Mouse (Mus musculus) skeletal muscle tissue, postnatal 0 days (tissue): ENCODE data around the gene Pde4dip. TPM values are rescaled to one million over a fixed set of nuclear protein-coding genes. Genes with fewer than 3 reads are reported as not detected.

Experiments used
- microRNA-seq, 2 experiments: library from miRNA; unstranded; fragments of <30 nt; microRNA quantifications; one replicate each; pipeline ENCODE4; 2016
- polyA plus RNA-seq: library from polyadenylated mRNA; unstranded; fragments of >200 nt; fragmentation: Nextera tagmentation; extraction: Ambion mirVana; gene quantifications from 2 replicates; pipeline ENCODE4 v1.2.1, GENCODE M21; 2015

The Pde4dip gene
- polyA plus RNA-seq: 235 and 350 TPM in 2 replicates

DNA sequence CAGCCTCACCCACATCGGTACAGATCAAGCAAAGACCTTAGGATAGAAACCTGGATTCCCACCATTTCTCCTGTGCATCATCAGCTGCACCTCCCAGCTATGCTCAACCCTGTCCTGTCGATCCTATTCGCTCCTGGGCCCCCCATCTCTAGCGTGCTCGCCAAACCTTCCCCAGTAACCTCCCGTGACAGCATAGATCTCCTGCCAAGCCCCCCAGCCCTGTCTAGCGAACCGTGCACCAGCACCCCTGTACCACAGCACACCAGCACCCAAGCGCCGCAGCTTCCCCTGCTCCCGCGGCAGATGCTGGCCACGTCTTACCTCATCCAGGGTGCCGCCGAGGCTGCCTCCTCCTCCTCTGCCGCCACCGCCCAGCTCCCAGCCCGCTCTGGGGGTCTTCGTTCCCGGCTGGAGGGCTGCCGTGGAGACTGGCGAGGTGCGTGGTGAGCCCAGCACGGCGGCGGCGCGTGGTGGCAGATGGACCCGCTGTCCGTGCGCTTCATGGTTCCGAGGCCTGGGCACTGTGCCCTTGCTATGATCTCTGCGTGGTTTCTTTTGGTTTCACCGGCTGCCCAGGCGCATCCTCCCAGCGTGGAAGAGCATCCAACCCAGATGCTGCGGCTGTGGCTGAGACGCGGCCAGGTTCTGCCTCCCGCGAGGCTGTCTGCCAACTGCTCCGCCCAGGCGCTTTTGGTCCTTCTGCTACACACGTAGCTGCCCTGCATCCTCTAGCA lies at the start of gene Pde4dip:
Gene Pde4dip, minus strand, starts transcription at position 540 of the 734 bp plus-strand sequence.

DNA sequence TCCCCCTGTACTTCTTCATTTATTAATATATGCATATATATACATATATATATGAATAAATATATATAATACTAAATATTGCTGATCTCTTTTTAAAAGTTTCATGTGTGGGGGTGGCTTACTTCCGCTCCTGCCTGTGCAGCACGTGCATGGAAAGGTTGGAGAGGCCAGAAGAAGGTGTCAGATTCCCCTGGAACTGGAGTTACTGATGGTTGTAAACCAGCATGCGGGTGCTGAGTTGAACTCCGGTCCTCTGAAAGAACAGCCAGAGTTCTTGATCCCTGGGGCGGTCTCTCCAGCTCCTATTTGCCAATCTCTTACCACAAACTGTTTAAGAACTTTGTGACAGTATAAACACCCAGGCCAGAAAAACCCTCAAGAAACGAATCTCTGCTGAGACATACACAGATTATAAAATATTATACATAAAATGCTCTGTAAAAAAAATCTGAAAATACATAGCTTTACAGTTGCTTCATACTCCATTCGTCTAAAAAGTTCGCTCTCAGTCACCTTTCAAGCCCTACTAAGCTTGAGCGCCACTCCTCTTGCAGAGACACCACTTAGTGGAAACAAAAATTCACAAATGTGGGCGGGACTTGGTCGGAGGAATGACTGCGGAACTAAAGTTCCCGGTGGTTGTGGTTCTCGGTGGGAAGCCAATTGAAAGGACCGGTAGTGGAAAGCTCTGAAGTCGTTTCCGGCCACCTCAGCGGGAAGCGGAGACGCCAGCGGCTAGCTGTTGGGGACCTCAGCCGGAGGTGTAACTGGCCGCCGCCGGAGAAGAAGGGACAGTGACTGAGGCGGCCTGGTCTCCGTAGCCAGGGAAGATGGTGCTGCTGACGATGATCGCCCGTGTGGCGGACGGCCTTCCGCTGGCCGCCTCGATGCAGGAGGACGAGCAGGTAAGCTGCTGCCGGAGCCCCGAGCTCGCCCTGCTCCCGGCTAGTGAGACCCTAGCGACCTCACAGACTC lies 12.3 kb upstream of the Pde4dip start, which contains the start of gene Sec22b:
Gene Sec22b, plus strand, starts transcription at position 675 of the 975 bp plus-strand sequence.

DNA sequence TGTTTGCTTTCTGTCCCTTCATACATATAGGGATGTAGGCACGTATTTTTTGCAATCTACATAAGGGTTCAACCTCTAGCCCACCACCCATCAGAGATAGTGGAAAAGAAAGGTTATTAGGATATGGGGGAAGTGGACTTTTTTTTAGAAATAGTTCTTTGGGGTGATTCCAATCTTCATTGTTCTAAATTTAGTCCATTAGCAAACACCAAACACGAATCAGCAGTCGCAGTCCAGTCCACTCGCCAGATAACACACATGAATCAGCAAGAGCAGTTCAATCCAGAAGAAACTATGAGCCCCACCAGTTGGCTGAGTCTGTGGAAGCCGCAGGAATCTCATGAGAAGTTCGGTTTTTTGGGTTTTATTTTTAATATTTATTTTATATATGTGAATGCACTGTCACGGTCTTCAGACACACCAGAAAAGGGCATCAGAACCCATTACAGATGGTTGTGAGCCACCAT lies 213.8 kb downstream of the Pde4dip start, which contains the start of gene Gm17651:
Gene Gm17651, minus strand, starts transcription at position 51 of the 467 bp plus-strand sequence.

DNA sequence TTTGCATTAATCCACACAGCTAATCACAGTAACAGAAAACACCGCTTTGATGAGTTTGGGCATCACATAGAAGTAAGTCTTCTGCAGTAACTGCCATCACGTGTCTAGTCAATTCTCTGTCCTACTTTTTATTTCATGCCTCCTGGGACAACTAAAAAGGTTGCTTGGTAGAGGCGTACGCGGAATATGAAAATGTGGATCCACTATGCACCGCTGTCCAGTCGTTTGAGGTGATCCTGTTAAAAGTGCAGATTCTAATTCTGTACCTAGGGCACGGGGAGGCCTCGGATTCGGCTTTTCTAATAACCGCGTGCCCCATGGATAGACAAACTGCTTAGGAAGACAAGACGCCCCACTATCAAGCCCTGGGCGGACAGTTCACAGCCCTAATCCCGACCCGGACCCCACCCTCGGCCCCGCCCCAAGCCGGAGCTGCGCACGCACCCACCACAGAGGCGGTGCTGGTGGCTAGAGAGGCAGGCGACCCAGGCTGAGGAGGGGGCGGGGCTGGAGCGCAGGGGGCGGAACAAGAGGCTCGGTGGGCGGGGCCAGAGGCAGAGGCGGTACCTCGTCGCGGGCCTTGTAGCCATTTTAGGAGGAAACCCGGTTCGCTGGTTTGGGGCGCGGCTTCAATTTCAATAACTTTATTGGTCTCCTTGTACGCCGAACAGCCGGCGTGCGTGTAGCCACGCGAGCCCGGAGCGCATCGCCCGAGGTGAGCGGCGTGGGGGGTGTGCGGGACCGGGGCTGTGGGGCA lies 230.7 kb downstream of the Pde4dip start, which contains the start of gene Prkab2:
Gene Prkab2, plus strand, starts transcription at position 539 of the 757 bp plus-strand sequence.

Small RNAs within 50 kb of the gene (microRNA-seq; reads per million reads assigned to microRNA genes)
- 0 reads per million in 2 experiments for gene Mir7225

Other genes with a start within 250 kb of the Pde4dip start
- 21.4 and 25.7 TPM in 2 replicates for gene Prkab2, start 230.5 kb downstream of the Pde4dip start, polyA plus RNA-seq
- gene Gm17651, start 214.0 kb downstream of the Pde4dip start, polyA plus RNA-seq: not detected in 2 replicates
- gene Sec22b, start 12.5 kb upstream of the Pde4dip start, polyA plus RNA-seq: 60.4 and 67.5 TPM in 2 replicates
- 11.2 and 11.4 TPM in 2 replicates for gene Notch2, start 124.8 kb upstream of the Pde4dip start, polyA plus RNA-seq